ENCODE assay signal across 13 mouse cellular contexts in the genomic region with DNA sequence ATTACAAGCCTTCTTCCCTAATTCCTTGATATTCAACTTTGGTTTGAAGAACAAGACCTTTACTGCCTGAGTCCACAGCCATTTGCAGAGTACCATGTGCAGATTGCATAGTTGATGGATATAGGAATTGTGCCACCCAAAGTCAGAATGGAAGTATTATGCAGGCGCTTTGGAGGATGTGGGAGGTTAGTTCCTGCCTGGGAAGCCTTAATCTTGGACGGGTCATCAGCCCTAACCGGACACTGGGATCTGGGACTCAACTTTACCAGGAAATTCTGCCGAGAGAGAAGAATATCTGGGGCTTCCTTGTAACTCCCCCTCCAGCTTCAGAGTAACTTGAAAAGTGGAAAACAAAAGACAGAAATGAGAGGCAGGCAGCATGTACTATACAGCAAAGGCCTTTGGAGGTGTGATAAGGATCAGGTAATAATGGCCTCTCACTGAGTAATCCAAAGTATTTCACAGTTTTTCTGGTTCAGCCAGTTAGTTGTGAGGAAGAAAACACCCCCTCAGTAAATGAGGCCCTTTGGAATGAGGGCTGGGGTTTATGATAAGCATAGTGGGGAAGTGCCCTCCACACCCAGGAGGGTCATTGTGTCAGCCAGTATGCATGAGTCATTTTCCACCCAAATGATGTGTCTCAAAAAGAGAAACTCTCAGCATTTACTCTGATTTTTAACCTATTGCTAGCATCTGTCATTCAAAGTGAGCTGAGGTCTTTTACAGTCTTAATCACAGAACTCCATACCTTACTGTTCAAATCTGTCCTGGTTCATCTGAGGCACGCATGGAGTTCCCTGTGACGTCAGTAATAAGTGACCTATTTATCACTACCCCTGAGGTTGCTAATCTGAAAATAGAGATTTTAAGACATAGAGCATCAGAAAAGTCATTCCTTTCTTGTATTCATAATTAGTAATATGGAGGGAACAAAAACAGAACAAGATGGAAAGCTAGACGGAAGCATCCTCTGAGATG.
DNase-seq lines count a peak whose midpoint lies in the region; ATAC-seq lines count a peak whose summit lies in the region.
"Had no signal": no experiment of that assay in that cellular context is flagged by ENCODE, and none has a peak within 500 bp of the region (broad histone marks: within the 10 kb centered on the region; RNA-seq: fewer than 3 reads in every experiment).

No protein-coding gene starts in this region.

- no peaks in the 10 kb centered on the region for H3K36me3 ChIP-seq in heart, embryonic 15.5 days
- H3K36me3 ChIP-seq: hindbrain, embryonic 10.5 days; neural tube, embryonic 13.5 days had no signal

- 56% methylated on average over 7 of the region's 7 CpGs for WGBS in heart, embryonic 15.5 days

- H3K4me1 ChIP-seq in heart, embryonic 15.5 days (replicated peaks): no peaks in the 10 kb centered on the region
- H3K4me1 ChIP-seq: hindbrain, embryonic 10.5 days; neural tube, embryonic 13.5 days had no signal

- H3K4me3 ChIP-seq in heart, embryonic 15.5 days: no peak overlapping the region
- H3K4me3 ChIP-seq: erythroblast, embryonic 14.5 days; hindbrain, embryonic 10.5 days; layer of hippocampus, adult 2 months; neural tube, embryonic 13.5 days had no signal

- H3K27me3 ChIP-seq in heart, embryonic 15.5 days: no peaks in the 10 kb centered on the region
- H3K27me3 ChIP-seq: neural tube, embryonic 13.5 days had no signal

- no peak overlapping the region for H3K4me2 ChIP-seq in heart, embryonic 15.5 days
- H3K4me2 ChIP-seq: neural tube, embryonic 13.5 days had no signal

- no peak overlapping the region for H3K9ac ChIP-seq in heart, embryonic 15.5 days
- H3K9ac ChIP-seq: neural tube, embryonic 13.5 days had no signal

- no peaks in the 10 kb centered on the region for H3K9me3 ChIP-seq in heart, embryonic 15.5 days (replicated peaks)
- H3K9me3 ChIP-seq: hindbrain, embryonic 10.5 days; neural tube, embryonic 13.5 days had no signal

- 0 out of 2 replicates have a peak overlapping the region, but pooled peaks have one; percentile 16 for H3K27ac ChIP-seq in heart, embryonic 15.5 days
- H3K27ac ChIP-seq: hindbrain, embryonic 10.5 days; layer of hippocampus, adult 2 months; neural tube, embryonic 13.5 days had no signal

- no peak for DNase-seq in heart, adult 9 months (ENCODE audit: low spot score in 2 of 2)
- DNase-seq in 3T3-L1 (ENCODE audit: low read depth, low spot score): peak; percentile 30
- DNase-seq in gonadal fat pad, adult 2 months (ENCODE audit: low read depth): peak; percentile 34
- peak; percentile 32 for DNase-seq in lung, postnatal 36 days
- DNase-seq in gastrocnemius, adult 8-10 months (ENCODE audit: low spot score in 2 of 2): no peak
- no peak for DNase-seq in gastrocnemius, postnatal 25 days
- no peak for DNase-seq in cerebellum, postnatal 4 days (ENCODE audit: low spot score in 2 of 2)
- DNase-seq: cerebellum, postnatal 36 days had no signal

- 0 out of 2 replicates have a peak, but pooled peaks have one; percentile 55 for ATAC-seq in heart, embryonic 15.5 days (replicated peaks; ENCODE audit: insufficient number of reproducible peaks, insufficient read depth, low FRiP score, low read depth)

Comparison
In these comparisons a context has a peak if more than half of its experiments do, and no peak if none do; other contexts are left out.
1. DNase-seq: peak in 3T3-L1 (single experiment), gonadal fat pad, adult 2 months (single experiment) and lung, postnatal 36 days (single experiment); none in heart, adult 9 months (0 of 2), gastrocnemius, adult 8-10 months (0 of 2), gastrocnemius, postnatal 25 days (single experiment) and cerebellum, postnatal 4 days (0 of 2).